Mouse (Mus musculus): ENCODE data around the gene Ascl5.

Ascl5 gene

DNA sequence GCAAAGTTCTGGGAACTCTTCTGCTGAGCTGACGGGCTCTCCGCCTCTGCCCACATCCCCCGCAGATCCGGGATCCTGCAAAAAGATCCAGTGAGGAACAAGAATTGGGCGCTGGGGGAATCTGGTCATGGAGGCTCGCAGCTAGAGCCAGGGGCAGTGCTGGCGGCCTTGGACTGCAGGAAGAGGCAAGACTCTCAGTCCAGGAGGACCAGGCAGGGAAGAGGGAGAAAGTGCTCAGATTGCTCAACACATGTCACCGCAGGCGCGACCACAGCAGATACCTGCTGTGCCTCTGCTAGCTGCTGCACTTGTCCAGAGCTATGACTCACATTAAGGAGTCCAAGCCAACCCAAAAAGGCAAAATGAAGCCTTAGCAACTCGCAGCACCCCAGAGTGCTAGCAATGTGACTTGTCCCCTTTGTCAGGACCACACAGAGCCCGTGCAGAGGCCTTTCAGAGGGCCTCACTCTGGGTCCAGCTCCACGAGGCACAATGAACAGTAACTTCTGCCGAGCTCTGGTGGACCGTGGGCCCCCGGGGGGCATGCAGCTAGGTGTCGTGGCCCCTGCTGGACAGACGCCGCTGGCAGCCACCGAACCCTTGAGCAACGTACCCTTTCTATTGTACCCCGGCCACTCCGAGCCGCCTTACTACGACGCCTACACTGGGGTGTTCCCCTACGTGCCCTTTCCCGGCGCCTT, at the start of gene Ascl5:
Ascl5 (plus strand) TSS at position 493 of the 701 bp plus-strand sequence.
- DNase-seq (ENCODE audit: low spot score in 2 of 2), result no peak

DNA sequence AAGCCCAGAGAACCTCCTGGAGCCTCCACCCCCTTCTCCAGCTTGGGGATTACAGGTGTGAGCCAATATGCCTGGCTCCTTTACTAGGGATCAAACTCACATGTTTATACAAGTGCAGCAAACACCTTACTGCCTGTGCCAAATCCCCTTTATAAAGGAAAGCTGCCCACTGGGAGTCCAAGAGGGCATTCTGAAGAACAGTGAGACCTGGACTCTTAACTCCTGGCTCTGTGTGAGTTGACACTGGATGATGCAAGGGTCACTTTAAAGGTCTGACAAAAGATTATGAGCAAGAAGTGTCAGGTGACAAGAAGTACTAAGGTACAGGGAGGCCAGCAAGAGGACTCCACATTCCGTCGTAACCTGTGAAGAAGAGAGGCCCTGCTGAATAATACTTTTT, 49.2 kb upstream of the Ascl5 start:
- no peak for DNase-seq (ENCODE audit: low spot score in 2 of 2)

DNA sequence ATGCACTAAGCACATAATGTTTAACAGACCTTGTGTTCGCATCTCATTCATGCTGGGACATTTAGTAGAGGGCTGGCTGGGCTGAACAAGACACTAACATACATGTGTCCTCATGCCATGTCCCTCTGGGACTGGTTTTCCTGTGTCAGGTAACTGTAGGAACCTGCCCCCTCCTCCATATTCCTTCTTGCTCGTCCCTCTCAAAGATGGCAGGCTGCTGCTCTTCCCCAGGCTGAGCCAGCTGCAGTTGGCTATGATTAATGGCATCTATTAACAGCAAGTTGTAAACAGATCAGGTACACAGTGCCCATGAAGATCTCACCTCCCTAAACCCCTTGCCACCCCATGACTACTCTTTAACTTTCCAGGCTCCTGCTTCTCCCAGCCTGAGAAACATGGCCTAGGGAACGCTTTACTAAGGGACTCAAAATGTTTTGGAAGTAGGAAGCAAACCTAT, 44.3 kb upstream of the Ascl5 start, which contains the start of gene Igfn1:
Igfn1 (minus strand) TSS at position 51 of the 457 bp plus-strand sequence.
- no peak for DNase-seq (ENCODE audit: low spot score in 2 of 2)

DNA sequence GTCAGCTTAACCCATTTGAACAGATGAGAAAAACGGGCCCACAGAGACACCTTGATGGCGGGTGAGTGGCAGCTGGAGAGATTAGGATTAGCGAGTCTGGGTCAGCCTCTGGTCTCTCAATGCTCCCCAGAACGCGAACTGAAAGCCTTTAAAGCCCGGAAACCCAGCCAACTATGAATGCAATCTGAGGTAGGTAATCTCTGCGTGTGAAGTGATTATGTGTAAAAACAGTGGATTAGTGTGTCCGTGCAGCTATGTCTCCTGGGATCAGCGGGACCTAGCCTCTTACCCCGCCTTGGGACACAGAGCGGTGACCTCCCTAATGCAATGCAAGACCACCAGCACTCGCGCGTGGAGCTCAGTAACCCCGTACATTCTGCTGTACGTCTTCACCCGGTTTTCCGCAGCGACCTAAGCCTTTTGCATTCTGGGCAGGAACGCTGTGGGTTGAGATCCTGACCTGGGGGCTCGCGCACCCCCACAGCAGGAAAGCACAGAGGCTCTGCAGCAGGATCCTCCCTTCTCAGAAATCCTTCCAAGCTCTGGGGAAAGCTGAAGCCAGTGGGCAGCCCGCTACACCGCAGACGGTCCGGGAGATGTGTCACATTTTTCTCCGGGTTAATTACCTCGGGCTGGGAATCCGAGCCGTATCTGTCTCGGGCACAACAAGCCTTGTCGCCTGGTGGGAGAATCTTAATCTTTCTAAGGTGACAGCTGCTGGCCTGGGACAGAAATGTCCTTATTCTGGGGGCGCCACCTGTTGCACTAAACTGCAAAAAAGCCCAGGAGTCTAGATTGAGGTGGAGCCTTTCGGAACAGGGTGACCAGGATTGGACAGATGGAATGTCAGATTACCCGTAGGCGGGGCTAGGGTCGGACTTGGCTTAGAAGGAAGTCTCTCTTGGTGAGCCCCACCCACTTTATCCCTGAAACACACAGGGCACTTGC, 43.1 kb upstream of the Ascl5 start, which contains the start of gene Tmem9:
Tmem9 (plus strand) TSS at position 940 of the 948 bp plus-strand sequence.
- peak in 1 of 2 experiments; percentile 8 for DNase-seq (ENCODE audit: low spot score in 2 of 2)

DNA sequence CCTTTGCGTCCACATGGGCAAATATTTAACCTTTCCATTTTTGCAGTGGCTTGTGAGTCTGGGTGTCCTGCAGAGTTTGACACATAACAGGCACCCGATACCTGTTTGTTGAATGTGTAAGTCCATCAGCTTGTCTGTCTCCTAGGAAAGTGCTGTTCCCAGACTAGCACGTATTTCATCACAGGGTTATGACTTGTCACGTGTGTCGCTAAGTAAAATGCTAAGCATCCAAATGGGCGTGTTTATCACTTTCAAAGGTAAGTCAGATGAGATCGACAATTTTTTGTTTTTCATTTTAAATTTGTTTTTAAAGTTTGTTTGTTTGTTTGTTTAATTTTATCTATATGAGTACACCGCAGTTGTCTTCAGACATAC, 42.5 kb upstream of the Ascl5 start:
- no peak for DNase-seq (ENCODE audit: low spot score in 2 of 2)

DNA sequence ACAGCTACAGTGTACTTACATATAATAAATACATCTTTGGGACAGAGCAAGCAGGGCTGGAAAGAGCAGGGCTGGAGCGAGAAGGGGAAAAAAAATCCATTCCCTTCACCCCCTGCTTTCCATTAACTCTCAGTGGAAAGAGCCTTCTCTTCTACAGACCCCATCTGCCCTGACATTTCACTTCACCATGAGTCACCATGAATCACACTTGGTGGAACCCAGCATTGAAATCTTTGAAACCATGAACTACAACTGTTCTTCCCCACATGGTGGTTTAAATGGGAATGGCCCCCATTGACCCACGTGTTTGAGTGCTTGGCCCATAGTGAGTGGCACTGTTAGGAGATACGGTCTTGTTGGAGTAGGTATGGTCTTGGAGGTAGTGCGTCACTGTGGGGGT, 40.4 kb upstream of the Ascl5 start:
- no peak for DNase-seq (ENCODE audit: low spot score in 2 of 2)

DNA sequence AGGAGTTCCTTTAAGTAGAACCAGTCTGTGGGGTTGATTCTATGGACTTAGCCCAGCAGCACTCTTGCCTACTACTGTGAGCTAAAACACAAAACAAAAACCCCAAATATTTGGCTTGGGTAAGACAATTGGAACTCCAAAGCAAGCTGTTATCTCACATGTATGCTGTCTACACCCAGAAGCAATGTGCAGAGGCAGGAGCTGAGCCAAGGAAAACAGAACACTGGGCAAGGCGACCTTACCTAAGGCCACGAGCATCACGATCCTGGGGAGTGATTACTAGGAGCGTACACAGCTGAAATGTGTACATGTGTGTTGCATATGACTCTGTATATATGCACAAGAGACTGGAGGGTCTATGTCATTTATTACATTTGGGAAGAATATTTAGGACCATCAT, 37.1 kb upstream of the Ascl5 start:
- DNase-seq (ENCODE audit: low spot score in 2 of 2), result no peak

DNA sequence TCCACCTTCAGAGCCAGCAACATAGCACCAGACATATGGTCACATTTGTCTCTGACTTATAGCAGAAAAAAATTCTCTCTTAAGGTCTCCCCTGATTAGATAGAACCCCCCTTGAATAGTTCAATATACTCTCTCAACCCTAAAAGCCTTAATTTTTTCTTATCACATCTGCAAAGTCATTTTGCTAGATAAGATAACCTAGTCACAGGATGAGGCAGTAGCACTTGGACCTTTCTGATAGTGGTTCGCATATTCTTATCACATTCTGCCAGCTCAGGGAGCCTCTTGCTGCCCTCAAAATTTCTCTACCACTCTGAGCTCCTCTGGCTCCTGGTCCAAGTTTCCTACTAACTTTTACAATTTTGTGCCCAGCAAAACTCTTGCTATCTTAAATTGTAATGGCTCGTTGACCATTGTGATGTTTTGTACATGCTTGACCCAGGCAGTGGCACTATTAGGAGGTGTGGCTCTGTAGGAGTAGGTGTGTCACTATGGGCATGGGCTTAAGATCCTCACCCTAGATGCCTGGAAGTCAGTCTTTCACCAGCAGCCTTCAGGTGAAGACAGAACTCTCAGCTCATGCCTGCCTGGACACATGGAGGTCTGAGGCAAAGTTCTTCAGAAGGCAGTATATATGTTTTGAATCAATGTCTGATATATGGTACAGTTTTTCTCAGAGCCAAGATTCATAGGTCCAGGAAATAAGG, 35.7 kb upstream of the Ascl5 start:
- no peak for DNase-seq (ENCODE audit: low spot score in 2 of 2)

DNA sequence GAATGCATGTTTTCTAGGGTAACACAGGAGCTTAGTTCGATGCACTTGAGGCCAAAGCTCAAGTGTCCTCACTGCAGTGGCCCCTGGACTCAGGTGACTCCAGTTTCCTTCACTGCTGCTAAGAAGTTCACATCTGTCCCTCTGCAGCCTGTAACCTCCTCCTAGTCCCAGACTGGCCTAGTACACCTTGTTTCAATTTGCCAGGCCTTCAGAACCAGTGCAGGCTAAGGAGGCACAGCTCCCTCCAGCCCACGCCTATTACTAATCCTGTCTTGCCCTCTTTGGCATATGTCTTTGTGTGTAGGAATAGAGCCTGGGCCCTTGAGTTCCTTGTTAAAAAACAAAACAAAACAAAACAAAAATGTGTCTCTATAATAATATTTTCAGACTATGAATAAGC, 33.3 kb upstream of the Ascl5 start:
- DNase-seq (ENCODE audit: low spot score in 2 of 2), result no peak

DNA sequence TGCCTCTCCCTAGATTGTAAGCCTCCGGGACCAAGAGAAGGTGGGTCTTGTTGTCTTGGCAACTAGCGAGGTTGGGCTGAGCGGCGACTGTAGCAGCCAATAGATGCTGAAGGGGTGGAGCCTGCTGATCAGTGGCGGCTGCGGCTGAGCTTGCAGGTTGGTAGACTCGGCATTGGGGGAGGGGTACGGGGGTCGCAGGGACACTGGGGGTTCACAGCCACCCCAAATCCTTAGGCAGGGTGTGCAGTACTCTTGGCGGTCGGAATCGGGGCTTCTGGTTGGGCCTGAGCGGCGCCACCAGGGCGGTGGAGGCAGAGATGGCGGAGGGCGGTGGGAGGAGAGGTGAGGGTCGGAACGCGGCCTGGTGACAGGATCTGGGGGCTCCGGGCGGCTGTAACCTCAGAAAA, 32.7 kb upstream of the Ascl5 start:
- DNase-seq (ENCODE audit: low spot score in 2 of 2), result peak; percentile 82 to 86

DNA sequence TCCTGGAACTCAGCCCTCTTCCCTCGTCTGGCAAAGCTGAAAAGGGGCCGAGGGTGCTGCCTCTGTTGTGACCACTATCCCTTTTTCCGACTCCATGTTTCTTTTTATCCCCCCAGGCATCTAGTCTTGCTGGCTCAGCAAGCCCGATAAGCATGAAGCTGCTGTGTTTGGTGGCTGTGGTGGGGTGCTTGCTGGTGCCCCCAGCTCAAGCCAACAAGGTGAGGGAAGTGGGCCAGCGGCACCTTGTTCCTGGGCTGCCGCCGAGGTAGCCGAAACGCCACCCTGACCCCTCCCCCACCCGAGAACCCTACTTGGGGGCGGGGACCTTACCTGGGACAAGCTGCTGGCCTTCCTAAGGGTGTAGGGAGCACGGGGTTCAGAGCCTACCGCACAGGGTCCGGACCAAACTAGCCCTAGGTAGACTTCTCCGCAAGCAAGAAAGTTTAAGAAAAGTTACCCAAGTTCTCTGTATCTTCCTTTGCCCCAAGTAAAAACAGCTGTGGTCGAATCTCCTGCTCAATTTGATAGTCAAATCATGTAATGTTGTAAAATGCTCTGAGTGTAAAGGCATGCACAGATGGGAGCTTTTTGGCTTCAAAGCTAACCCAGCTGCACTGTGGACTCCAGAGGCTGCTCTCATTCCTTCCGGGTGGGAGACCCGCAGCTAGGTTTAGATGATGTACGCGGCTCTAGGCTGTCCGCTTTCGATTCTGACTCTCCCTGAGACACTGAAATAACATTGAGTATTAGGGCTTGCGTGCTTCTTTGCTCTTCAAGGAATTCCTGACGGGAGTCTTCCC, 32.0 kb upstream of the Ascl5 start:
- DNase-seq (ENCODE audit: low spot score in 2 of 2), result peak; percentile 23 to 28

DNA sequence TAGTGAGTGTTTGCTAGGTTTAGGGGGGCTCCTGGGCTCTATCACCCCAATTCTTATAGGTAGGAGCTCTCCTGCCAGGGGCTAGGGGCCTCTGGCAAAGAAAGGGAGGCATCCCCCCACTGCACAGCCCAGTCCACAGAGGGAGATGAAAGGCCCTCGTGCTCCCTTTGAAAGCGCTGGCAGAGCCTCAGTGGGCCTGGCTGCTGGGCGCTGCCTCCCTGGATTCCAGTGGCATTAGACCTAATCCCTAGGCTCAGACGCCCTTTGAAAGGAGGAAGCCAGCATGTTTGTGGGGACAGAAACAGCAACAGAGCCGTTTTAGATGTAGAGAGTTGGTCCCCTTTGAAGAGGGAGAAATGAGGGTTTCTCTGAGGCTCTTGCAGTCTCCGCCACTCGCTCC, 20.4 kb upstream of the Ascl5 start:
- no peak for DNase-seq (ENCODE audit: low spot score in 2 of 2)

DNA sequence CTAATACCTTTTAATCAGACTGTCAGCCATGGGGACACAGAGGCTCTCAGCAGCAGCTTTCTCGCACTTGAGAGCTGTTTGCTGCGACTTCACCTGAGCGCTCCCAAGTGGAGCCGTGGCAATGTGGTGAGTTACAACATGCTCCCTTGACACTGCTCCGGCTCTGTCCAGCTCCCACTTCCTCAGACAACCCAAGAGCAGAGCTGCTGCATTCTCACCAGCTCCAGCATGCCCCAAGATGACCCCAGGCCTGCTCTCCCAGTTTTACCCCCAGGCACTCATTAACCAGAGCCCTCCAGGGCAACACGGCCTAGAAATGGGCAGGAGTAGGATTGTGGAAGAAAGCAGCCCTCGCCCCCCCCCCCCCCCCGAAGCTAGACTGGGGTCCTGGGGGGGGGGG, 18.9 kb upstream of the Ascl5 start:
- DNase-seq (ENCODE audit: low spot score in 2 of 2), result no peak

DNA sequence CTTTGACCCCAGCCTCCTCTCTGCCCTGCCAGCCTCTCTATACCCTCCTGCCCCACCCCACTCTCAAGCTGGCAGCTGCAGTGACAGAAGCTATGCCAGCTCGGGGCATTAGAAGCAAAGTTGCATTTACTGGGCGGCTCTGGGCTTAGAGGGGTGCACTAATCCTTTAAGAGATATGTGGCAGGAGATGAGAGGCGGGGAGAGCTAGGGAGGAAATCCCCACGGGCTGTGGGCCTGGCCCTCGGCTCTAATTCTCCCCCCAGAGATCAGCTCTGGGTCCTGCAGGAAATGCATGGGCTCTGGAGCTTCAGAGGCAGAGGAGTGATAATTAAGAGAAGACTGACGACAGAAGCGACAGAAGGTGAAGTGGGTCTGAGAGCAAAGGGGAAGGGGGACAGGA, 17.6 kb upstream of the Ascl5 start:
- DNase-seq (ENCODE audit: low spot score in 2 of 2), result no peak

DNA sequence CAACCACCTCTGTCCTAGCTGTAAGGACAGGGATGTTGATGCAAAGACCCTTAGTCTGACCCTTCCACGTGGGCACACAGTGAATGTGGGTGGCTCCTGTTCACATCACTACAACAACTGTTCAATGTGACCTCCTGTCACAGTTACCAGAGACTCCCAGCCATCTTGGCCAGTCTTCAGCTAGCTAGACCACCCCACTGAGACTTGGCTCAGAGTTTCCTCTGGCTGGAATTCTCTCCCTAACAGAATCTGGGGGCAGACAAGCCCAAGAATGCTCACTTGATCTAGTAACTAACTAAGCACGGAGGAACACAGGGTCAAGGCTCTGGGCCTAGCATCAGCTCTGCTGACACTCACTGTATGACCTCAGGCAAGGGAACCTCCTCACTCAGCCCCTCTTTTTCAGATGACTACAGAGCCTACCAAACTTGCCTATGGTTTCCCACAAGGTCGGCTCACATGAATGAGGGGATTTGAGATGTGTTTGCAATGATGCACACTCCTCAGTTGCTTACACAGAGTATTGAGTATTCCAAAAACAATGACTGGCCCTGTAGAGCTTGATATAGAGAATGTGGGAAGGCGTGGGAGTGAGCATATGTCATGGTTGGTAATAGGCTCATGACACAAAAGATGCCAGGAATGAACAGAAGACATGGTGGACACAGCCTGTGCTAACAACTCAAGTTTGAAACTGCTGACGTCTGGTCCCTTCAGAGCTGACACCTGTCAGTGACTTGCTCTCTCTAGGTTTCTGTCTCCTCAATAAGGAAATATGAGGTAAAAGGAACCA, 11.7 kb upstream of the Ascl5 start:
- DNase-seq (ENCODE audit: low spot score in 2 of 2), result no peak

DNA sequence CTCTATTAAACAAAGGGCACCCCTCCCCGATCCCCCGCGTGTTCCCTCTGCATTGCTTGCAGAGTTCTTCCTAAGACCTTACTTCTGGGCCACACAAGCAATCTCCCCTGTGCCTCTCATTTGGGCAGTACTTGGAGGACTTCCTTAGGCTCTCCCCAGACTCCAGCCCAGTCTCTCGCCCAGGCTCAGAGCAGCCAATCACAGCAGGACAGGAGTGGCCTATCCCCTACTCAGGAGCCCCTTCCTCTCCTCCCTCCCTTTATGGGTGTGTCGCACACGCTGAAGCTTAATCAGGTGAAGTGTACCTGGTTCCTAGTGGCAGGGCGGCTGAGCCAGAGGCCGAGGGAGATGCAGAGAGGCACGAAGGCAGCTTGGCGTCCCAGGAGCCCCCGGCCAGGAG, 10.2 kb upstream of the Ascl5 start:
- no peak for DNase-seq (ENCODE audit: low spot score in 2 of 2)

DNA sequence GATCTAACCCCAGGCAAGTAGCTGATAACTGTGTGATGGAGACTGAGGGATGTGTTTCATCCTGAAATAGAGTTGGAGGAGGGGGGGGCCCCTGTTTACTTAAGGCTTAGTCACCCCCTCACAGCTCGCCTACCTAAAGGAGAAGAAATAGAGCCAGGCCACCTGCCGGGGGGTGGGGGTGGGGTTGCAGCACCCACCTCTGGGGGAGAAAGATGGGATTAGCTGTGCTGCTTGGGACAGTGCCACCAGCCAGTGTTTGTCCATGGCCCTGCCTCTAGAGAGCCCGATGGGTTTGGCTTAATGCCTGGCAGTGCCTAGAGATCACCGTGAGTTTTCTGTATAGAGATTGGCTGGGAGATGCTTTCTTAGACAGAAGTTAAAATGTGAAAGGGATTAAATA, 9.7 kb upstream of the Ascl5 start:
- no peak for DNase-seq (ENCODE audit: low spot score in 2 of 2)

DNA sequence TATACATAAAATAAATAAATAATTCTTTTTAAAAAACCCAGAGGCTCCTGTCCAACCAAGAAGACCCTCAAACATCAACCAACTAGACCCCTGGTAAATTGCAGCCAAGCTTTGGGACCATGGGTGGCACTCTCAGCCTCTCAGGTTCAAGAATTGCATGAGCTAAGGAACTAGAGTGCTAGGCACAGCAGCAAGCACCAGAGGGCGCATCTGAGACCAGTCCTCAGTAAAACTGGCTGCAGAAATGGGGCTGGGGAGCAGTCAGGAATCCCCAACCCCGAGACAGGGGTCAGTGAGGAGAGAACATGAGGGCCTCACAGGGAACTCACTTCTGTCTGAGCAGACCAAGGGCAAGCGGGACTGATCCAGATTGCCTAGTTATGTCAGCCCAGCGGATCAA, 4.8 kb upstream of the Ascl5 start:
- DNase-seq (ENCODE audit: low spot score in 2 of 2), result peak; percentile 22 to 66

DNA sequence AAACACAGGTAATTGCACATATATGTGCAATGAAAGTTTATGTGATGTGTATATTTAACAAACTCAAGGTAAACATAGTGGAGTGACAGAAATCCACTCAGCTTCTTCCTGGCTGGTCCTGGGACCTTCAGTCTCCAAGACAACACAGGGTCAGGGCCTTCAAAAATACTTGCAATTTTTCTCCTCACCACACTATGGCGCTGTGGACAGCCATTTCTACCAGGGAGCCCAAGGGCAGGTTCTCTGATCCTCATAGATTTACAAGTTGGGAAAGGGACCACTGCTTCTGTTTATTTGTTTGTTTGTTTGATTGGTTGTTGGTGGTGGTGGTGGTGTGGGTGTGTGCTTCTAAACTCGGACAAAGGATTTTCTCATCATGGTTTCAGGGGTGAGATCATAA, 3.2 kb upstream of the Ascl5 start:
- peak in 1 of 2 experiments; percentile 21 for DNase-seq (ENCODE audit: low spot score in 2 of 2)

DNA sequence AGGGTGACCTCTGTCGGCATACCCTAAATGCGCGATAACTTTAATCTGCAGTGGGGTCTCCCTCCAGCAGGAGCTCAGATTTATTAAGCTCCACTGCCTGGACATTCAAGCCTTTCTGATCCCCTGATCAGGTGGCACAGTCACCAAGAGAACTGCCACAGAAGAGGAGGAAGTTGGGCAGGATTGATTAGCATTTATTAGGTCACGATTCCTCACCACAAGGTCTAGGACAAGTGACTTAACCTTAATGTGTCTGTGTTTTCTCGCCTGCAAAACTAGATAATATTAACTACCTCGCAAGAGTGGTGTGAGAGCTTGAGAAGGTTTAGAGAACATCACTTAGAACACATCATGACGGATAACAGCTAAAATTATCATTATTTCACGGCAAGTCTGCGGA, 2.7 kb upstream of the Ascl5 start:
- no peak for DNase-seq (ENCODE audit: low spot score in 2 of 2)

DNA sequence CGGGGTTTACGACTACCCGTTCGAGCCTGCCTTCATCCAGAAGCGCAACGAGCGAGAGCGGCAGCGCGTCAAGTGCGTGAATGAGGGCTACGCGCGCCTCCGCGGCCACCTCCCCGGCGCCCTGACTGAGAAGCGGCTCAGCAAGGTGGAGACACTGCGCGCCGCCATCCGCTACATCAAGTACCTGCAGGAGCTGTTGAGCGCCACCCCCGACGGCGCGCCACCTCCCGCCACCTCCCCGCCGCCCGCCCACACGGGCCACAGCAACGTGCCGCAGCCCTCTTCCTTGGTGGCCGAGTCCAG, 360 bp downstream of the Ascl5 start:
- DNase-seq (ENCODE audit: low spot score in 2 of 2), result peak; percentile 17 to 32

All from thymus, postnatal 10 days (tissue).